Mouse (Mus musculus): Measurements from ENCODE around the gene Itpr1.
A peak's percentile ranks its signal among the peaks of the same experiment; 100 is the strongest.

Gene Itpr1

GRCm38 (mm10) chr6:108393131-108393530, 180.2 kb downstream of the Itpr1 start:
- no peak for DNase-seq (ENCODE audit: low spot score)

- DNase-seq (ENCODE audit: low spot score), result no peak
Observed at GRCm38 (mm10) chr6:108397956-108398355, 185.1 kb downstream of the Itpr1 start.

- no peak for DNase-seq (ENCODE audit: low spot score)
Observed at GRCm38 (mm10) chr6:108401412-108401955, 188.6 kb downstream of the Itpr1 start.

GRCm38 (mm10) chr6:108404736-108405135, 191.8 kb downstream of the Itpr1 start:
- DNase-seq (ENCODE audit: low spot score), result no peak

- peak; percentile 85 for DNase-seq (ENCODE audit: low spot score)
Observed at GRCm38 (mm10) chr6:108408053-108408452, 195.2 kb downstream of the Itpr1 start.

GRCm38 (mm10) chr6:108408726-108409125, 195.8 kb downstream of the Itpr1 start:
- DNase-seq (ENCODE audit: low spot score), result no peak

- DNase-seq (ENCODE audit: low spot score), result no peak
Observed at GRCm38 (mm10) chr6:108410771-108411170, 197.9 kb downstream of the Itpr1 start.

- DNase-seq (ENCODE audit: low spot score), result no peak
Observed at GRCm38 (mm10) chr6:108411201-108411600, 198.3 kb downstream of the Itpr1 start.

GRCm38 (mm10) chr6:108413006-108413405, 200.1 kb downstream of the Itpr1 start:
- no peak for DNase-seq (ENCODE audit: low spot score)

GRCm38 (mm10) chr6:108413593-108413992, 200.7 kb downstream of the Itpr1 start:
- no peak for DNase-seq (ENCODE audit: low spot score)

GRCm38 (mm10) chr6:108415847-108416246, 203.0 kb downstream of the Itpr1 start:
- no peak for DNase-seq (ENCODE audit: low spot score)

- DNase-seq (ENCODE audit: low spot score), result peak; percentile 69
Observed at GRCm38 (mm10) chr6:108417508-108417907, 204.6 kb downstream of the Itpr1 start.

- no peak for DNase-seq (ENCODE audit: low spot score)
Observed at GRCm38 (mm10) chr6:108418218-108418617, 205.3 kb downstream of the Itpr1 start.

GRCm38 (mm10) chr6:108424749-108425584, 212.1 kb downstream of the Itpr1 start:
- no peak for DNase-seq (ENCODE audit: low spot score)

- peak; percentile 76 for DNase-seq (ENCODE audit: low spot score)
Observed at GRCm38 (mm10) chr6:108426789-108427188, 213.9 kb downstream of the Itpr1 start.

GRCm38 (mm10) chr6:108428383-108428782, 215.5 kb downstream of the Itpr1 start:
- no peak for DNase-seq (ENCODE audit: low spot score)

- no peak for DNase-seq (ENCODE audit: low spot score)
Observed at GRCm38 (mm10) chr6:108429950-108430349, 217.1 kb downstream of the Itpr1 start.

GRCm38 (mm10) chr6:108431193-108431592, 218.3 kb downstream of the Itpr1 start:
- no peak for DNase-seq (ENCODE audit: low spot score)

GRCm38 (mm10) chr6:108432836-108433235, 219.9 kb downstream of the Itpr1 start:
- no peak for DNase-seq (ENCODE audit: low spot score)

GRCm38 (mm10) chr6:108434816-108435215, 221.9 kb downstream of the Itpr1 start:
- DNase-seq (ENCODE audit: low spot score), result no peak

GRCm38 (mm10) chr6:108435467-108435866, 222.6 kb downstream of the Itpr1 start:
- peak; percentile 51 for DNase-seq (ENCODE audit: low spot score)

GRCm38 (mm10) chr6:108436608-108437007, 223.7 kb downstream of the Itpr1 start:
- peak; percentile 25 for DNase-seq (ENCODE audit: low spot score)

GRCm38 (mm10) chr6:108441290-108441689, 228.4 kb downstream of the Itpr1 start:
- no peak for DNase-seq (ENCODE audit: low spot score)

GRCm38 (mm10) chr6:108442291-108442690, 229.4 kb downstream of the Itpr1 start:
- DNase-seq (ENCODE audit: low spot score), result no peak

Measured in embryo, embryonic 10 days (tissue).